Mouse (Mus musculus): ENCODE measurements at regions not wholly inside any gene's neighbourhood (a gene's known extent, or its start where the extent isn't known, plus 50 kb on each side); places are given as distances from the start of the nearest gene placed in this dataset.

DNA sequence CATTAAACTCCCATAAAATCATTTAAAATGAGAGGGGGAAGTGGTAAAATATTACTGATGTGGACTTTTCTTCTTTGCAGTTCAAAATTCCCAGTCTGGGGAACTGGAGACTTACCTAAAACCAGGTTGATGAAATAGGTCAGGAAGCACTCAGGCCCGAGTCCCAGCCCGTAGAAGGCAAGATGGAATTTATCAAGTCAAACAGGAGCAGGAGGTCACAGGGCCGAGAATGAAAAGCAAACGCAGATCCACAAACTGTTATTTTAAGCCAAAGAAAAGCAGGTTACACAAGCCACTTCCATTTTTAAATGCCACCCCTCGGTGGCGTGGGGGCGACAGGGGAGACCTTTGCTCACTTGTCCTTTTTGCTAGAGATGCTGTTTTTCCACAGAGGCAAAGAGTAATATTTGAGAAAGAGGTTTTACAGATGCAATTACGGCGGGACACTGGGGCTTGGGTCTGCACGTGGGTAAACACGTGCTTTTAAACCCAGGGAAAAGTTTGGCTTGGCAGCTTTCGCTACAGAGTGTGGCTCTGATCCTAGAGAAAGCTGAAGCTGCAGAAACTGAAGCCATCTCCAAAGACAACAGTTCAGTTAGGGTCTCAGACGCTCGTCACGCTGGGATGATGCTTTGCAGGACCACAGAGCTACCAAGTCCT is 241.0 kb upstream of the Lyplal1 start:
- no peaks in the 10 kb centered on the region for H3K36me3 ChIP-seq (ENCODE audit: insufficient read depth)
- H3K27ac ChIP-seq (ENCODE audit: low read depth, low read length) = no peak overlapping the region
- DNase-seq (no peak), ATAC-seq (no peak)
- H3K9ac ChIP-seq = no peak overlapping the region
- no peak for TF ChIP-seq CTCF (IDR thresholded peaks at IDR 0.05; ENCODE audit: low read depth)
- H3K27me3 ChIP-seq (ENCODE audit: insufficient read depth, low read length) = no peaks in the 10 kb centered on the region
- no peak overlapping the region for H3K4me3 ChIP-seq (ENCODE audit: low read depth, low read length)
- 81% methylated on average over 15 of the region's 15 CpGs for WGBS
- no peak overlapping the region for H3K4me2 ChIP-seq (ENCODE audit: low read depth)
- H3K4me1 ChIP-seq (ENCODE audit: insufficient read depth) = no peaks in the 10 kb centered on the region
- no peaks in the 10 kb centered on the region for H3K9me3 ChIP-seq (ENCODE audit: low read length)

DNA sequence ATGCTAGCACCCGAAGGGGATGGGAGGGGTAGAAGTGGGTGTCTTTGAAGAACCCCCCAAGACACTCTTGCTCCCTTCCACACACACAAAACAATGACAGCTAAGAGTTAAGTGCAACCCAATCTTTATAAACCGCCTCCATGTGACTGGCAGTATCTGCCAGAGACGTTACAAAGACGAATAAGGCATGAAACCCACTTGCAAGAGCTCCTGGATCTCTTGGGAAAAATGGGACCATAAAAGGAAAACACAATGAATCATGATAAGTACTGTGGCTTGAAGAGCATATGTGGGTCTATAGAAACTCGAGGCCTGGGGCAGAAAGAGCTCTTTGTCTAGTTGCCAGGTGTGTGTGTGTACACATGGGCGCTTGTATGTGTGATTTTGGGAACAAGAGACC is 237.6 kb upstream of the Lyplal1 start:
- DNase-seq (no peak), ATAC-seq (no peak)
- no peak overlapping the region for H3K27ac ChIP-seq (ENCODE audit: low read depth, low read length)
- H3K9ac ChIP-seq = no peak overlapping the region
- H3K4me3 ChIP-seq (ENCODE audit: low read depth, low read length) = no peak overlapping the region
- H3K4me2 ChIP-seq (ENCODE audit: low read depth) = no peak overlapping the region
- no peak for TF ChIP-seq CTCF (IDR thresholded peaks at IDR 0.05; ENCODE audit: low read depth)
- H3K36me3 ChIP-seq (ENCODE audit: insufficient read depth) = no peaks in the 10 kb centered on the region
- 62% methylated on average over 6 of the region's 6 CpGs for WGBS
- H3K27me3 ChIP-seq (ENCODE audit: insufficient read depth, low read length) = no peaks in the 10 kb centered on the region
- H3K4me1 ChIP-seq (ENCODE audit: insufficient read depth) = no peaks in the 10 kb centered on the region
- H3K9me3 ChIP-seq (ENCODE audit: low read length) = 0 out of 2 replicates have a peak, but pooled peaks cover 3% of the 10 kb centered on the region

DNA sequence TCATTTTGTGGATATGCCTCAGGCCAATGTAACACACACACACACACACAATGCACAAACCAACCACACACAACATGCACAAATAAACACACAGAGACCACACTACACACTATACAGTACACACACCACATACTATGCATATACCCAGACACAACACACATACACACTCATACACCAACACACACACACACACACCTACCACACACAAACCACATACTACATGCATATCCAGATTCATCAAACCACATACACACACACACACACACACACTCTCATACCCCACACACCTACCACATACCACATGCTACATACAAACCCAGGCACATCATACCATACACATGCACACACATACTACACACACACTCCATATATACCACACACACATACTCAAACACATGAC is 237.0 kb upstream of the Lyplal1 start:
- DNase-seq = no peak
- H3K27me3 ChIP-seq (ENCODE audit: insufficient read depth, low read length) = no peaks in the 10 kb centered on the region
- H3K9ac ChIP-seq = no peak overlapping the region
- no peak overlapping the region for H3K27ac ChIP-seq (ENCODE audit: low read depth, low read length)
- no peak overlapping the region for H3K4me3 ChIP-seq (ENCODE audit: low read depth, low read length)
- TF ChIP-seq CTCF (IDR thresholded peaks at IDR 0.05; ENCODE audit: low read depth) = no peak
- no peaks in the 10 kb centered on the region for H3K4me1 ChIP-seq (ENCODE audit: insufficient read depth)
- H3K9me3 ChIP-seq (ENCODE audit: low read length) = 0 out of 2 replicates have a peak, but pooled peaks cover 3% of the 10 kb centered on the region
- no peak overlapping the region for H3K4me2 ChIP-seq (ENCODE audit: low read depth)
- H3K36me3 ChIP-seq (ENCODE audit: insufficient read depth) = no peaks in the 10 kb centered on the region
- no peak for ATAC-seq

DNA sequence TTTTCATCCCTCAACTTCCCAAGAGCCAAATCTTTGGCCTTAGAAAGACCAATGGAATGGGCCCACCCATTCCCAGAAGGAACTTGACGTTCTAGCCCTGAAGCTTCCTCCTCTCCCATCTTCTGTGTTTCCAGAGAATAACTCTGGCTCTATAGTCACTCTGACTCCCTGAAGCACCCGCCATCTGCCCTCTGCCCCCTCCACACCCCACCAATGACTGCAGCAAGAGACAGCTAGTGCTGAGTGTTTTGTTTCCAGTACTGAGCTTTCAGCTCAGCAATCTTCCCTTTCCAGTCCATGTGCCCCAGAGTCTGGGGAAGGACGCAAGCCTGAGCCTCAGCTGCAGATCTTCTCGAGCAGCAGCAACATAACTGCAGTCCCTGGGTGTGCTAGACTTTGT is 233.3 kb upstream of the Lyplal1 start:
- no peak for DNase-seq
- no peak for ATAC-seq
- Histone ChIP-seq H3K9me3 (ENCODE audit: low read length) (0 out of 2 replicates have a peak, but pooled peaks cover 3% of the 10 kb centered on the region), H3K36me3 (ENCODE audit: insufficient read depth) (no peaks in the 10 kb centered on the region), H3K9ac (no peak overlapping the region), H3K27ac (ENCODE audit: low read depth, low read length) (no peak overlapping the region), H3K27me3 (ENCODE audit: insufficient read depth, low read length) (no peaks in the 10 kb centered on the region), H3K4me3 (ENCODE audit: low read depth, low read length) (no peak overlapping the region), H3K4me1 (ENCODE audit: insufficient read depth) (no peaks in the 10 kb centered on the region), H3K4me2 (ENCODE audit: low read depth) (no peak overlapping the region)
- WGBS = 92% methylated on average over 4 of the region's 4 CpGs
- no peak for TF ChIP-seq CTCF (IDR thresholded peaks at IDR 0.05; ENCODE audit: low read depth)

- TF ChIP-seq CTCF (IDR thresholded peaks at IDR 0.05; ENCODE audit: low read depth) = no peak
- H3K9ac ChIP-seq = no peak overlapping the region
- ATAC-seq = no peak
- H3K9me3 ChIP-seq (ENCODE audit: low read length) = 0 out of 2 replicates have a peak, but pooled peaks cover 3% of the 10 kb centered on the region
- H3K27ac ChIP-seq (ENCODE audit: low read depth, low read length) = no peak overlapping the region
- WGBS = 83% methylated on average over 2 of the region's 2 CpGs
- H3K4me1 ChIP-seq (ENCODE audit: insufficient read depth) = no peaks in the 10 kb centered on the region
- H3K4me2 ChIP-seq (ENCODE audit: low read depth) = no peak overlapping the region
- H3K4me3 ChIP-seq (ENCODE audit: low read depth, low read length) = no peak overlapping the region
- no peaks in the 10 kb centered on the region for H3K27me3 ChIP-seq (ENCODE audit: insufficient read depth, low read length)
- H3K36me3 ChIP-seq (ENCODE audit: insufficient read depth) = no peaks in the 10 kb centered on the region
- no peak for DNase-seq
Observed at GRCm38 (mm10) chr1:186349966-186350365, 232.9 kb upstream of the Lyplal1 start.

DNA sequence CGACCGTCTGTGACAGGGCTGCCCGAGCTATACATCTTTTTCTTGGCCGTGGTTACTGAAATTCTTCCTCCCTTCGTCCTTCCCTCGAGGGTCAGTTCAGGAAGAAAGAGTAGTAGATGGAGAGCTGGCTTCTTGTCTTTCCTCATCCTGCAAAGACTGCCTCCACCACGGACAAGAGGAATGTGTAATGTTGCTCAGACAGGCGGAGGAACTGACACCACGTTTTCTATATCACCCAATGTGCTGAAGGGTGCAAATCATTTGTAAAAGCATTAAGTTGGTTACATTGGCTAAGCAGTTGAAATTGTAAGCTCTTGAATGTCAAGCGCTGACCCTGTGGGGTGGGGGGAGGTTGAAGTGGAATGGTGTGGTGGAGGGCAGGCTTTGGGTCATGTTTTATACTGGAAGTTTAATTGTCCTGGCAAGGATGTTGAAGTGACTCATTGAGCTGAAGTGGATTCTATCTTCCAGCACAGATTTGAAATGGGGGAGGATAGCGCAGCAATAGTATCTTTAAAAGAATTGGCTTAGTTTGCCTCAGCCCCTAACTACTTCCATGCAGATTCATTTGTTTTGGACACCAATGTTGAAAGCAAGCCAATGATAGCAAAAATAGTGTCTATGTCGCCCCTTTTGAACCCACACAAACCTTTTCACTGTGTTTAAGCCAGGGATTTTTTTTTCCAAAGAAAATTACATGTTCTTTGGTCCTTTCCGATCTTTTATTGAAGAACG is 230.5 kb upstream of the Lyplal1 start:
- no peak overlapping the region for H3K27ac ChIP-seq (ENCODE audit: low read depth, low read length)
- no peak overlapping the region for H3K4me3 ChIP-seq (ENCODE audit: low read depth, low read length)
- H3K4me2 ChIP-seq (ENCODE audit: low read depth) = no peak overlapping the region
- H3K36me3 ChIP-seq (ENCODE audit: insufficient read depth) = no peaks in the 10 kb centered on the region
- no peak for TF ChIP-seq CTCF (IDR thresholded peaks at IDR 0.05; ENCODE audit: low read depth)
- 0 out of 2 replicates have a peak, but pooled peaks cover 2% of the 10 kb centered on the region for H3K9me3 ChIP-seq (ENCODE audit: low read length)
- no peaks in the 10 kb centered on the region for H3K4me1 ChIP-seq (ENCODE audit: insufficient read depth)
- ATAC-seq = no peak
- DNase-seq = no peak
- H3K27me3 ChIP-seq (ENCODE audit: insufficient read depth, low read length) = no peaks in the 10 kb centered on the region
- no peak overlapping the region for H3K9ac ChIP-seq
- 81% methylated on average over 14 of the region's 14 CpGs for WGBS

DNA sequence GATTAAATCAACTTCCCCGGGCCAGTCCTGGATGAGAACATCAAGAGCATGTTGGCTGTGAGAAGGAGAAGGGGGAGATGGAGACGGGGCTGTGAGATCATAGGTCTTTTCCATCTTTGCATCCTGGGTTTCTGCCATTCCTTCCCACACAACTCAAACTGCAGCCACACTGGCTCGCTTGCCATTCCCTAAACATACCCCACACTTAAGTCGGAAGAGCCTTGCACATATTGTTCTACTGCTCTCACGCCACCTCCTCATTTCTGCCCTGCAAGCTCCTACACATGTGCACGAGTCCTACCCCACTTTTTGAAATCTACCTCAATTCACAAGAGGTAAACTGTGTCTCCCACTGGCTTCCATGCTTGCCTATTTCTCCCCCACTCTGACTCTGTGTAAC is 228.3 kb upstream of the Lyplal1 start:
- Histone ChIP-seq H3K9me3 (ENCODE audit: low read length) (no peaks in the 10 kb centered on the region), H3K27ac (ENCODE audit: low read depth, low read length) (no peak overlapping the region), H3K27me3 (ENCODE audit: insufficient read depth, low read length) (no peaks in the 10 kb centered on the region), H3K4me3 (ENCODE audit: low read depth, low read length) (no peak overlapping the region), H3K4me2 (ENCODE audit: low read depth) (no peak overlapping the region), H3K4me1 (ENCODE audit: insufficient read depth) (no peaks in the 10 kb centered on the region), H3K36me3 (ENCODE audit: insufficient read depth) (no peaks in the 10 kb centered on the region), H3K9ac (no peak overlapping the region)
- WGBS = 91% methylated on average over 6 of the region's 6 CpGs
- DNase-seq (no peak), ATAC-seq (no peak)
- no peak for TF ChIP-seq CTCF (IDR thresholded peaks at IDR 0.05; ENCODE audit: low read depth)
